25 mouse cellular contexts compared by ENCODE assay signal in genomic region chr8:116447452-116447851, GRCm38 (mm10). TPM values are rescaled to one million over a fixed set of nuclear protein-coding genes. Genes with fewer than 3 reads are reported as not detected.
DNase-seq lines count a peak whose midpoint lies in the region; ATAC-seq and TF ChIP-seq lines count a peak whose summit lies in the region.
"Had no signal": no experiment of that assay in that cellular context is flagged by ENCODE, and none has a peak within 500 bp of the region (broad histone marks: within the 10 kb centered on the region; RNA-seq: fewer than 3 reads in every experiment).

No protein-coding gene starts in this region.

- peak; percentile 71; the same call in 1 of the 2 replicates for ATAC-seq in intestine, embryonic 15.5 days
- peak; percentile 60 for ATAC-seq in intestine, postnatal 0 days
- ATAC-seq: activated CD4-positive, CD25-positive, alpha-beta regulatory T cell, adult 4 months; CD4-positive, CD25-positive, alpha-beta regulatory T cell, adult 4 months; forebrain, embryonic 13.5 days; forebrain, embryonic 15.5 days; Patski had no signal

- no peak overlapping the region for H3K4me3 ChIP-seq in intestine, embryonic 15.5 days (replicated peaks)
- no peak overlapping the region for H3K4me3 ChIP-seq in intestine, postnatal 0 days (ENCODE audit: low read depth, low read length)
- H3K4me3 ChIP-seq: embryonic facial prominence, embryonic 10.5 days; embryonic facial prominence, embryonic 12.5 days; forebrain, embryonic 13.5 days; forebrain, embryonic 15.5 days had no signal

- no peaks in the 10 kb centered on the region for H3K4me1 ChIP-seq in intestine, embryonic 15.5 days (replicated peaks)
- no peaks in the 10 kb centered on the region for H3K4me1 ChIP-seq in intestine, postnatal 0 days (replicated peaks; ENCODE audit: control insufficient read depth, insufficient read depth, low read length)
- H3K4me1 ChIP-seq: embryonic facial prominence, embryonic 10.5 days; embryonic facial prominence, embryonic 12.5 days had no signal

- no peak overlapping the region for H3K9ac ChIP-seq in intestine, embryonic 15.5 days
- H3K9ac ChIP-seq in intestine, postnatal 0 days (ENCODE audit: low read depth, low read length), result no peak overlapping the region
- H3K9ac ChIP-seq: embryonic facial prominence, embryonic 12.5 days; forebrain, embryonic 13.5 days; forebrain, embryonic 15.5 days had no signal

- TF ChIP-seq CTCF in intestine, postnatal 0 days (IDR thresholded peaks at IDR 0.05; ENCODE audit: low read depth), result no peak

- no peaks in the 10 kb centered on the region for H3K9me3 ChIP-seq in intestine, embryonic 15.5 days
- H3K9me3 ChIP-seq in intestine, postnatal 0 days (ENCODE audit: control insufficient read depth), result no peaks in the 10 kb centered on the region
- H3K9me3 ChIP-seq: embryonic facial prominence, embryonic 12.5 days; forebrain, embryonic 15.5 days had no signal

- WGBS in intestine, embryonic 15.5 days, result 47% methylated on average over 2 of the region's 2 CpGs
- WGBS in intestine, postnatal 0 days, result 41% methylated on average over 2 of the region's 2 CpGs

- no peaks in the 10 kb centered on the region for H3K27me3 ChIP-seq in intestine, embryonic 15.5 days (replicated peaks)
- H3K27me3 ChIP-seq in intestine, postnatal 0 days (replicated peaks; ENCODE audit: control insufficient read depth, insufficient read depth, low read length), result no peaks in the 10 kb centered on the region
- H3K27me3 ChIP-seq: forebrain, embryonic 15.5 days had no signal

- H3K36me3 ChIP-seq in intestine, embryonic 15.5 days, result no peaks in the 10 kb centered on the region
- no peaks in the 10 kb centered on the region for H3K36me3 ChIP-seq in intestine, postnatal 0 days (ENCODE audit: control insufficient read depth, insufficient read depth)
- H3K36me3 ChIP-seq: embryonic facial prominence, embryonic 10.5 days; embryonic facial prominence, embryonic 12.5 days; forebrain, embryonic 15.5 days; G1E had no signal

- H3K27ac ChIP-seq in intestine, embryonic 15.5 days, result no peak overlapping the region
- no peak overlapping the region for H3K27ac ChIP-seq in intestine, postnatal 0 days (ENCODE audit: low read depth, low read length)
- H3K27ac ChIP-seq: embryonic facial prominence, embryonic 10.5 days; embryonic facial prominence, embryonic 12.5 days; forebrain, embryonic 13.5 days; forebrain, embryonic 15.5 days had no signal

- no peak overlapping the region for H3K4me2 ChIP-seq in intestine, embryonic 15.5 days (replicated peaks)
- H3K4me2 ChIP-seq in intestine, postnatal 0 days (replicated peaks; ENCODE audit: low read depth), result no peak overlapping the region
- H3K4me2 ChIP-seq: embryonic facial prominence, embryonic 12.5 days; forebrain, embryonic 13.5 days; forebrain, embryonic 15.5 days had no signal

- DNase-seq in heart, adult 11 months, result peak; percentile 14
- DNase-seq in heart, postnatal 4 days, result no peak
- DNase-seq in kidney, adult 9 months, result peak; percentile 42
- no peak for DNase-seq in kidney, adult 11 months
- no peak for DNase-seq in cerebellum, adult 11-12 months
- DNase-seq: adrenal gland, adult 8-10 months; adrenal gland, postnatal 14 days; adrenal gland, postnatal 36 days; B cell, adult 2 months; cerebellum, adult 18-20 months; cerebellum, adult 9-10 months; cerebellum, postnatal 10 days; cerebellum, postnatal 25 days had no signal

RNA-seq across cellular contexts. Expression of gene Dynlrb2, which starts 57.3 kb away (rescaled TPM):
- total RNA-seq in heart, postnatal 4 days (2021), result not detected
- polyA plus RNA-seq in intestine, embryonic 15.5 days (2015; fragmentation: Nextera tagmentation; extraction: Ambion mirVana), result 0.48 TPM in 1 of 2 replicates, not detected in the other
- polyA plus RNA-seq in intestine, postnatal 0 days (2015; fragmentation: Nextera tagmentation; extraction: Ambion mirVana), result not detected in 2 replicates
- total RNA-seq: adrenal gland, adult 18-20 months; adrenal gland, postnatal 14 days; adrenal gland, postnatal 36 days; CH12.LX; G1E had no signal
- polyA plus RNA-seq: activated CD4-positive, CD25-positive, alpha-beta regulatory T cell, adult 4 months; CD4-positive, CD25-positive, alpha-beta regulatory T cell, adult 4 months; G1E had no signal

Comparison
In these comparisons a context has a peak if more than half of its experiments do, and no peak if none do; other contexts are left out.
1. DNase-seq: peak in heart, adult 11 months (single experiment) and kidney, adult 9 months (single experiment); none in heart, postnatal 4 days (single experiment), kidney, adult 11 months (single experiment) and cerebellum, adult 11-12 months (single experiment).